In the genomic region with DNA sequence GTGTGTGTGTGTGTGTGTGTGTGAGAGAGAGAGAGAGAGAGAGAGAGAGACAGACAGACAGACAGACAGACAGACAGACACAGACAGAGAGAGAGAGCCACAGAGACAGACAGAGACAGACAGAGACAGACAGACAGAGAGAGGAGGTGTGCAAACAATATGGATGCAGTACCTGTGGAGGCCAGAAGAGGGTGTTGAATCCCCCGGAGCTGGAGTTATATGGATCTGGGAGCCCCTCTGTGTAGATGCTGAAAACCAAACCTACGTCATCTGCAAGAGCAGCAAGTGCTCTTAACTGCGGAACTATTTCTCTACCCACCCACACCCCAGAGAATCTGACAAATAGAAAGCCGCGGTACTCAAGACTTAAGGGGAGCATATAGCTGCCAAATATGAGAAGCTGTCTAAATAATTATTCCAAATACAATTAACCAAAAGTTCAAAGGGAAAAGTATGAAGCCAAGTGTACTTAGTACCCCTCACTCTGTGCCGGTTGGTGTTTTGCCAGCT, we compare ENCODE assay signal across 26 mouse cellular contexts.
DNase-seq lines count a peak whose midpoint lies in the region; ATAC-seq and TF ChIP-seq lines count a peak whose summit lies in the region.
"Had no signal": no experiment of that assay in that cellular context is flagged by ENCODE, and none has a peak within 500 bp of the region (broad histone marks: within the 10 kb centered on the region; RNA-seq: fewer than 3 reads in every experiment).

No protein-coding gene starts in this region.

- no peaks in the 10 kb centered on the region for H3K27me3 ChIP-seq in hindbrain, postnatal 0 days (ENCODE audit: insufficient read depth, low read length)
- no peaks in the 10 kb centered on the region for H3K27me3 ChIP-seq in hindbrain, embryonic 11.5 days (ENCODE audit: control insufficient read depth, insufficient read depth, low read length)
- no peaks in the 10 kb centered on the region for H3K27me3 ChIP-seq in liver, postnatal 0 days (ENCODE audit: insufficient read depth, low read length)
- no peaks in the 10 kb centered on the region for H3K27me3 ChIP-seq in liver, embryonic 12.5 days (replicated peaks)
- H3K27me3 ChIP-seq in stomach, postnatal 0 days (ENCODE audit: control insufficient read depth, insufficient read depth, low read length) = no peaks in the 10 kb centered on the region
- H3K27me3 ChIP-seq: limb, embryonic 12.5 days; liver, embryonic 13.5 days; megakaryocyte, embryonic 14.5 days; midbrain, embryonic 15.5 days; stomach, embryonic 15.5 days had no signal

- TF ChIP-seq EP300 in liver, postnatal 0 days (IDR thresholded peaks at IDR 0.05; ENCODE audit: low read depth) = no peak
- no peak for TF ChIP-seq EP300 in stomach, postnatal 0 days (optimal IDR thresholded peaks at IDR 0.05)

- no peaks in the 10 kb centered on the region for H3K9me3 ChIP-seq in hindbrain, postnatal 0 days (ENCODE audit: low read length)
- no peaks in the 10 kb centered on the region for H3K9me3 ChIP-seq in hindbrain, embryonic 11.5 days (ENCODE audit: control insufficient read depth, low read length)
- H3K9me3 ChIP-seq in liver, postnatal 0 days (ENCODE audit: low read length) = no peaks in the 10 kb centered on the region
- H3K9me3 ChIP-seq in liver, embryonic 12.5 days (replicated peaks) = no peaks in the 10 kb centered on the region
- H3K9me3 ChIP-seq in stomach, postnatal 0 days (ENCODE audit: control insufficient read depth, low read length) = no peaks in the 10 kb centered on the region
- H3K9me3 ChIP-seq: heart, embryonic 10.5 days; limb, embryonic 12.5 days; liver, embryonic 13.5 days; midbrain, embryonic 15.5 days; neural tube, embryonic 15.5 days; stomach, embryonic 15.5 days had no signal

- no peak overlapping the region for H3K9ac ChIP-seq in hindbrain, postnatal 0 days (replicated peaks; ENCODE audit: low read length)
- no peak overlapping the region for H3K9ac ChIP-seq in hindbrain, embryonic 11.5 days (ENCODE audit: low read depth, low read length)
- no peak overlapping the region for H3K9ac ChIP-seq in liver, postnatal 0 days (replicated peaks)
- H3K9ac ChIP-seq in liver, embryonic 12.5 days = no peak overlapping the region
- H3K9ac ChIP-seq in stomach, postnatal 0 days (ENCODE audit: low read length) = no peak overlapping the region
- H3K9ac ChIP-seq: limb, embryonic 12.5 days; liver, embryonic 13.5 days; midbrain, embryonic 15.5 days; neural tube, embryonic 15.5 days; stomach, embryonic 15.5 days had no signal

- H3K4me3 ChIP-seq in hindbrain, postnatal 0 days (ENCODE audit: low read length) = no peak overlapping the region
- H3K4me3 ChIP-seq in hindbrain, embryonic 11.5 days (ENCODE audit: low read depth, low read length) = no peak overlapping the region
- no peak overlapping the region for H3K4me3 ChIP-seq in liver, postnatal 0 days (ENCODE audit: low read depth, low read length)
- H3K4me3 ChIP-seq in liver, embryonic 12.5 days = no peak overlapping the region
- H3K4me3 ChIP-seq in stomach, postnatal 0 days (ENCODE audit: low read depth, low read length) = no peak overlapping the region
- H3K4me3 ChIP-seq: heart, embryonic 10.5 days; limb, embryonic 12.5 days; liver, embryonic 13.5 days; megakaryocyte, embryonic 14.5 days; midbrain, embryonic 15.5 days; neural tube, embryonic 15.5 days; stomach, embryonic 15.5 days had no signal

- H3K27ac ChIP-seq in hindbrain, postnatal 0 days = no peak overlapping the region
- no peak overlapping the region for H3K27ac ChIP-seq in hindbrain, embryonic 11.5 days (ENCODE audit: low read depth, low read length)
- no peak overlapping the region for H3K27ac ChIP-seq in liver, postnatal 0 days (ENCODE audit: low read depth)
- no peak overlapping the region for H3K27ac ChIP-seq in liver, embryonic 12.5 days
- H3K27ac ChIP-seq in stomach, postnatal 0 days (replicated peaks) = no peak overlapping the region
- H3K27ac ChIP-seq: heart, embryonic 10.5 days; limb, embryonic 12.5 days; liver, embryonic 13.5 days; midbrain, embryonic 15.5 days; neural tube, embryonic 15.5 days; stomach, embryonic 15.5 days had no signal

- H3K4me2 ChIP-seq in hindbrain, postnatal 0 days (ENCODE audit: low read depth, low read length) = no peak overlapping the region
- H3K4me2 ChIP-seq in hindbrain, embryonic 11.5 days (replicated peaks; ENCODE audit: low read depth, low read length) = no peak overlapping the region
- no peak overlapping the region for H3K4me2 ChIP-seq in liver, postnatal 0 days (ENCODE audit: low read depth, low read length)
- no peak overlapping the region for H3K4me2 ChIP-seq in liver, embryonic 12.5 days
- no peak overlapping the region for H3K4me2 ChIP-seq in stomach, postnatal 0 days (replicated peaks; ENCODE audit: low read depth)
- H3K4me2 ChIP-seq: limb, embryonic 12.5 days; liver, embryonic 13.5 days; midbrain, embryonic 15.5 days; neural tube, embryonic 15.5 days; stomach, embryonic 15.5 days had no signal

- H3K4me1 ChIP-seq in hindbrain, postnatal 0 days (ENCODE audit: insufficient read depth, low read length) = peaks cover 8% of the 10 kb centered on the region; the same call in 1 of the 2 replicates
- no peaks in the 10 kb centered on the region; the same call in 1 of the 2 replicates for H3K4me1 ChIP-seq in hindbrain, embryonic 11.5 days (replicated peaks; ENCODE audit: control insufficient read depth, insufficient read depth, low read length)
- no peaks in the 10 kb centered on the region for H3K4me1 ChIP-seq in liver, postnatal 0 days (ENCODE audit: insufficient read depth)
- no peaks in the 10 kb centered on the region for H3K4me1 ChIP-seq in liver, embryonic 12.5 days
- H3K4me1 ChIP-seq in stomach, postnatal 0 days (replicated peaks; ENCODE audit: control insufficient read depth, insufficient read depth) = no peaks in the 10 kb centered on the region
- H3K4me1 ChIP-seq: liver, embryonic 13.5 days; megakaryocyte, embryonic 14.5 days; midbrain, embryonic 15.5 days; neural tube, embryonic 15.5 days; stomach, embryonic 15.5 days had no signal

- no peak for ATAC-seq in hindbrain, postnatal 0 days
- no peak for ATAC-seq in hindbrain, embryonic 11.5 days (ENCODE audit: low FRiP score)
- no peak for ATAC-seq in liver, postnatal 0 days
- ATAC-seq in liver, embryonic 12.5 days = no peak
- no peak for ATAC-seq in stomach, postnatal 0 days (ENCODE audit: low FRiP score, low TSS enrichment)
- ATAC-seq: forebrain, embryonic 14.5 days; hindbrain, embryonic 16.5 days; midbrain, embryonic 15.5 days had no signal

- DNase-seq in hindbrain, postnatal 0 days (ENCODE audit: low spot score) = no peak
- no peak for DNase-seq in hindbrain, embryonic 11.5 days (ENCODE audit: low spot score)
- no peak for DNase-seq in liver, postnatal 0 days
- DNase-seq in thymus, postnatal 4 days = peak; percentile 15
- no peak for DNase-seq in thymus, postnatal 36 days
- no peak for DNase-seq in stomach, postnatal 0 days (ENCODE audit: low spot score)
- no peak for DNase-seq in adrenal gland, postnatal 4 days (ENCODE audit: low spot score in 2 of 2)
- DNase-seq: cerebellum, adult 18-20 months; cerebellum, postnatal 14 days; embryo, embryonic 11 days; gastrocnemius, postnatal 10 days; kidney, adult 18-20 months; liver, embryonic 13.5 days; lung, postnatal 36 days; right cerebral cortex, adult 18-20 months; right cerebral cortex, postnatal 4 days; thymus, adult 18-20 months had no signal

- no peaks in the 10 kb centered on the region for H3K36me3 ChIP-seq in hindbrain, postnatal 0 days (ENCODE audit: insufficient read depth, low read length)
- no peaks in the 10 kb centered on the region for H3K36me3 ChIP-seq in hindbrain, embryonic 11.5 days (ENCODE audit: control insufficient read depth, insufficient read depth, low read length)
- H3K36me3 ChIP-seq in liver, postnatal 0 days (replicated peaks; ENCODE audit: insufficient read depth, low read length) = no peaks in the 10 kb centered on the region
- H3K36me3 ChIP-seq in liver, embryonic 12.5 days = no peaks in the 10 kb centered on the region
- H3K36me3 ChIP-seq in stomach, postnatal 0 days (ENCODE audit: control insufficient read depth, insufficient read depth, low read length) = no peaks in the 10 kb centered on the region
- H3K36me3 ChIP-seq: heart, embryonic 10.5 days; limb, embryonic 12.5 days; liver, embryonic 13.5 days; midbrain, embryonic 15.5 days; neural tube, embryonic 15.5 days; stomach, embryonic 15.5 days had no signal

- 75% methylated on average over 6 of the region's 6 CpGs for WGBS in hindbrain, postnatal 0 days
- 82% methylated on average over 6 of the region's 6 CpGs for whole genome bisulfite sequencing in hindbrain, embryonic 11.5 days
- 77% methylated on average over 6 of the region's 6 CpGs for WGBS in liver, postnatal 0 days (ENCODE audit: insufficient replicate concordance)
- WGBS in liver, embryonic 12.5 days (ENCODE audit: insufficient replicate concordance) = 67% methylated on average over 6 of the region's 6 CpGs
- WGBS in stomach, postnatal 0 days = 71% methylated on average over 6 of the region's 6 CpGs

- peak; percentile 55 for TF ChIP-seq CTCF in hindbrain, postnatal 0 days (IDR thresholded peaks at IDR 0.05; ENCODE audit: low read depth)
- peak; percentile 19; the same call in 1 of the 2 replicates for TF ChIP-seq CTCF in liver, postnatal 0 days (IDR thresholded peaks at IDR 0.05; ENCODE audit: low read depth)
- peak; percentile 49 for TF ChIP-seq CTCF in stomach, postnatal 0 days (IDR thresholded peaks at IDR 0.05; ENCODE audit: low read depth)
